Mouse (Mus musculus): ENCODE data around the gene Amz2.

DNA sequence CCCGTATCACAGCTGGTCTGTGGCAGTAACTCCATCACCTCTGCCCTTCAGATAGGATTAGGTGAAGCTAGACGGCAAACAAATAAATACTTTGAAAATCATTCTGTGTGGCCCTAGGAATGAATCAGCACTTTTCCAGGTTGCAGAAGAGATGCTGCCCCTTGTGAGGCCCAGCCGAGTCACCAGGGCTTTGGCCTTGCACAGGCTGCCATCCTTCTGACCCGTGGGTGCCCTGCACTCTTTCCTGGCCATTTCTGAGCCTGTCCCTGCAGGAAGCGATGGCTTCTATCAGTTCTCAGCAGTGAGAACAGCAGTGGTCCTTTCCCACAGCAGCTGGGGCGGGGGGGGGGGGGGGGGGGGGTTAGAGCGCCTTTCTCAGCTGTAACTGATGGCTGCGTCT is 11.1 kb downstream of the Amz2 start:
- TF ChIP-seq CTCF (IDR thresholded peaks at IDR 0.05; ENCODE audit: low read depth) = no peak
- no peak for TF ChIP-seq EP300 (IDR thresholded peaks at IDR 0.05; ENCODE audit: low read depth)

Measured in liver, embryonic 14.5 days (tissue).